Comparison of ENCODE assay signal across 8 mouse cellular contexts in the genomic region with DNA sequence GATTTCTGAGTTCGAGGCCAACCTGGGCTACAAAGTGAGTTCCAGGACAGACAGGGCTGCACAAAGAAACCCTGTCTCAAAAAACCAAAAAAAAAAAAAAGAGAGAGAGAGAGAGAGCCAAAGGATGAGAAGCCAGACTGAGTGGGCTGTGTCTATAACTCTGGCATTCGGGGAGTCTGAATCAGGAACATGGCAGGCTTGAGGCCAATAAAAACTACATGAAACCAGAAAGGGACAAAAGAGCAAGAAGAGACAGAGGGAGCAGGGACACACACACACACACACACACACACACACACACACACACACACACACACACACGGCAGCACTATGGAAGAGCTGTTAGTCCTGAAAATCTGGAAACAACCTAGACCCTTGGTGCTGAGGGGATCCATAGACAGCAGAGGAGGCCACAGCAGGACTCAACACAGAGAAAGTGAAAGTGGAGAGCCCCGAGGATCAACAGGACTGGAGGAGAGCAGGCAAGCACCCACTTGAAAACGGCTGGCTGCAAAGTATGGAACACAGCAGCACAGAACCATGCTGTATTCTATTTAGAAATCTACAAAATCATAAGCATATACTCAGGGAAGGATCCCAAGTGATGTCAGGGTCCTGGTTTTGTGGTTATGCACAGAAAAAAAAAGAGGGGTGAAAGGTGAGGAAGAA. TPM values are rescaled to one million over a fixed set of nuclear protein-coding genes. Genes with fewer than 3 reads are reported as not detected.
DNase-seq lines count a peak whose midpoint lies in the region; ATAC-seq and TF ChIP-seq lines count a peak whose summit lies in the region.

No protein-coding gene starts in this region.

- peak overlapping the region; percentile 80 for H3K4me2 ChIP-seq in liver, embryonic 14.5 days (ENCODE audit: low read depth)

- peaks cover 14% of the 10 kb centered on the region; the same call in 1 of the 2 replicates for H3K4me1 ChIP-seq in heart, embryonic 10.5 days
- peaks cover 52 to 58% of the 10 kb centered on the region in 2 experiments for H3K4me1 ChIP-seq in liver, embryonic 14.5 days (replicated peaks; ENCODE audit: control insufficient read depth in 2 of 2, insufficient read depth in 2 of 2, low read length in 1 of 2)

- no peak for ATAC-seq in liver, embryonic 14.5 days (ENCODE audit: insufficient read depth)

- peak; percentile 7 for DNase-seq in urinary bladder, postnatal 14 days (ENCODE audit: low spot score)
- no peak for DNase-seq in urinary bladder, adult 2 months (ENCODE audit: low spot score)
- DNase-seq in heart, embryonic 10.5 days (ENCODE audit: low spot score): no peak
- DNase-seq in liver, embryonic 14.5 days (ENCODE audit: low read depth in 3 of 3, low spot score in 3 of 3): peak in 1 of 3 experiments; percentile 28
- no peak for DNase-seq in retina, embryonic 14.5 days (ENCODE audit: low spot score)
- no peak for DNase-seq in cerebellum, postnatal 14 days
- DNase-seq in ovary, postnatal 10 days (ENCODE audit: low spot score): no peak
- DNase-seq in testis, postnatal 14 days (ENCODE audit: low spot score): no peak

- no peak for TF ChIP-seq CTCF in liver, embryonic 14.5 days (IDR thresholded peaks at IDR 0.05; ENCODE audit: low read depth)

- H3K9ac ChIP-seq in liver, embryonic 14.5 days (replicated peaks): peak overlapping the region; percentile 55

- H3K4me3 ChIP-seq in heart, embryonic 10.5 days: no peak overlapping the region
- H3K4me3 ChIP-seq in liver, embryonic 14.5 days (ENCODE audit: insufficient read depth in 1 of 2, low read depth in 2 of 2, low read length in 2 of 2): peak overlapping the region in 1 of 2 experiments; percentile 26; a peak in 1 of 4 replicates

- H3K27me3 ChIP-seq in heart, embryonic 10.5 days (ENCODE audit: insufficient read depth, poor library complexity, severe bottlenecking): no peaks in the 10 kb centered on the region
- H3K27me3 ChIP-seq in liver, embryonic 14.5 days (ENCODE audit: control insufficient read depth, insufficient read depth, low read length): no peaks in the 10 kb centered on the region

- WGBS in heart, embryonic 10.5 days: 57% methylated on average over 5 of the region's 5 CpGs
- 45% methylated on average over 5 of the region's 5 CpGs for WGBS in liver, embryonic 14.5 days (ENCODE audit: insufficient replicate concordance)

- no peak for TF ChIP-seq EP300 in liver, embryonic 14.5 days (IDR thresholded peaks at IDR 0.05; ENCODE audit: low read depth)

- H3K9me3 ChIP-seq in heart, embryonic 10.5 days: no peaks in the 10 kb centered on the region
- H3K9me3 ChIP-seq in liver, embryonic 14.5 days (ENCODE audit: control insufficient read depth, low read length): peaks cover 3% of the 10 kb centered on the region

- peak overlapping the region; percentile 64; the same call in 1 of the 2 replicates for H3K27ac ChIP-seq in heart, embryonic 10.5 days
- peak overlapping the region; percentile 98 for H3K27ac ChIP-seq in liver, embryonic 14.5 days

- no peaks in the 10 kb centered on the region for H3K36me3 ChIP-seq in heart, embryonic 10.5 days
- H3K36me3 ChIP-seq in liver, embryonic 14.5 days (replicated peaks; ENCODE audit: control insufficient read depth, insufficient read depth, low read depth): no peaks in the 10 kb centered on the region

RNA-seq across cellular contexts. Expression of a gene that starts 9.8 kb away (rescaled TPM):
- 1.6 and 2.3 TPM in 2 replicates for polyA plus RNA-seq in urinary bladder, adult 2 months (2012; rRNA removed)
- not detected in 2 replicates for polyA plus RNA-seq in heart, embryonic 10.5 days (2016; fragmentation: Nextera tagmentation; extraction: Ambion mirVana)
- 0.17 and 0.19 TPM in 2 replicates for polyA plus RNA-seq in liver, embryonic 14.5 days (2012; rRNA removed)
- polyA plus RNA-seq in liver, embryonic 14.5 days (2014; fragmentation: Nextera tagmentation; extraction: Ambion mirVana): 0.22 and 0.45 TPM in 2 replicates

RNA-seq across cellular contexts. Expression of a gene that starts 36.2 kb away (rescaled TPM):
- polyA plus RNA-seq in urinary bladder, adult 2 months (2012; rRNA removed): 20.6 and 27.3 TPM in 2 replicates
- polyA plus RNA-seq in heart, embryonic 10.5 days (2016; fragmentation: Nextera tagmentation; extraction: Ambion mirVana): 6.2 and 11.0 TPM in 2 replicates
- polyA plus RNA-seq in liver, embryonic 14.5 days (2012; rRNA removed): 0.11 and 0.12 TPM in 2 replicates
- 0.33 and 0.34 TPM in 2 replicates for polyA plus RNA-seq in liver, embryonic 14.5 days (2014; fragmentation: Nextera tagmentation; extraction: Ambion mirVana)

RNA-seq across cellular contexts. Expression of a gene that starts 39.5 kb away (rescaled TPM):
- polyA plus RNA-seq in urinary bladder, adult 2 months (2012; rRNA removed): 82.4 and 99.3 TPM in 2 replicates
- polyA plus RNA-seq in heart, embryonic 10.5 days (2016; fragmentation: Nextera tagmentation; extraction: Ambion mirVana): 0.20 and 1.1 TPM in 2 replicates
- polyA plus RNA-seq in liver, embryonic 14.5 days (2012; rRNA removed): 0.36 and 0.52 TPM in 2 replicates
- polyA plus RNA-seq in liver, embryonic 14.5 days (2014; fragmentation: Nextera tagmentation; extraction: Ambion mirVana): 0.85 TPM in 2 replicates

Comparison
In these comparisons a context has a peak if more than half of its experiments do, and no peak if none do; other contexts are left out.
1. RNA of a gene that starts 39.5 kb away (polyA plus RNA-seq): 82.4 to 99.3 TPM in urinary bladder, adult 2 months; 0.20 to 1.1 TPM in heart, embryonic 10.5 days and 0.36 to 0.85 TPM in liver, embryonic 14.5 days; every median in the first group is over 10 times any median in the second.